Mouse (Mus musculus): Measurements from ENCODE around the gene Herc4.
A peak's percentile ranks its signal among the peaks of the same experiment; 100 is the strongest.

Herc4 gene

GRCm38 (mm10) chr10:63248421-63248820 lies 4.8 kb downstream of the Herc4 start:
- no peak for DNase-seq (ENCODE audit: low spot score)

GRCm38 (mm10) chr10:63258696-63259095 lies 15.1 kb downstream of the Herc4 start:
- no peak for DNase-seq (ENCODE audit: low spot score)

GRCm38 (mm10) chr10:63259340-63259739 lies 15.7 kb downstream of the Herc4 start:
- DNase-seq (ENCODE audit: low spot score): no peak

GRCm38 (mm10) chr10:63267941-63268340 lies 24.3 kb downstream of the Herc4 start:
- DNase-seq (ENCODE audit: low spot score): no peak

GRCm38 (mm10) chr10:63272401-63272800 lies 28.8 kb downstream of the Herc4 start:
- no peak for DNase-seq (ENCODE audit: low spot score)

- DNase-seq (ENCODE audit: low spot score): no peak
These were observed 29.3 kb downstream of the Herc4 start for GRCm38 (mm10) chr10:63272868-63273267.

- DNase-seq (ENCODE audit: low spot score): no peak
These were observed 33.4 kb downstream of the Herc4 start for GRCm38 (mm10) chr10:63277010-63277409.

GRCm38 (mm10) chr10:63279851-63280250 lies 36.2 kb downstream of the Herc4 start:
- no peak for DNase-seq (ENCODE audit: low spot score)

GRCm38 (mm10) chr10:63282417-63282816 lies 38.8 kb downstream of the Herc4 start:
- DNase-seq (ENCODE audit: low spot score): no peak

- no peak for DNase-seq (ENCODE audit: low spot score)
These were observed 39.2 kb downstream of the Herc4 start for GRCm38 (mm10) chr10:63282846-63283245.

- DNase-seq (ENCODE audit: low spot score): no peak
These were observed 58.7 kb downstream of the Herc4 start for GRCm38 (mm10) chr10:63302356-63302755.

GRCm38 (mm10) chr10:63308582-63309366 lies 65.2 kb downstream of the Herc4 start:
- DNase-seq (ENCODE audit: low spot score): peak; percentile 92

GRCm38 (mm10) chr10:63313726-63314125 lies 70.1 kb downstream of the Herc4 start:
- no peak for DNase-seq (ENCODE audit: low spot score)

- no peak for DNase-seq (ENCODE audit: low spot score)
These were observed 83.5 kb downstream of the Herc4 start for GRCm38 (mm10) chr10:63327091-63327490.

GRCm38 (mm10) chr10:63336901-63337300 lies 93.3 kb downstream of the Herc4 start:
- no peak for DNase-seq (ENCODE audit: low spot score)

GRCm38 (mm10) chr10:63337326-63337725 lies 93.7 kb downstream of the Herc4 start:
- DNase-seq (ENCODE audit: low spot score): no peak

- peak; percentile 72 for DNase-seq (ENCODE audit: low spot score)
These were observed 94.6 kb downstream of the Herc4 start for GRCm38 (mm10) chr10:63337951-63338836.

GRCm38 (mm10) chr10:63338914-63339643 lies 95.5 kb downstream of the Herc4 start:
- DNase-seq (ENCODE audit: low spot score): peak; percentile 94

- DNase-seq (ENCODE audit: low spot score): no peak
These were observed 97.7 kb downstream of the Herc4 start for GRCm38 (mm10) chr10:63341351-63341750.

GRCm38 (mm10) chr10:63344751-63345150 lies 101.1 kb downstream of the Herc4 start:
- DNase-seq (ENCODE audit: low spot score): peak; percentile 47

- DNase-seq (ENCODE audit: low spot score): no peak
These were observed 104.7 kb downstream of the Herc4 start for GRCm38 (mm10) chr10:63348291-63348690.

GRCm38 (mm10) chr10:63350666-63351065 lies 107.1 kb downstream of the Herc4 start:
- no peak for DNase-seq (ENCODE audit: low spot score)
